Mouse (Mus musculus) R1 (cell line): ENCODE measurements around the gene 0610030E20Rik.

ENCODE experiments used
- DNase-seq: peaks from one replicate; pipeline ENCODE4 v3.0.0-alpha.2; 2018; ENCODE audit warnings: low read depth, low spot score

0610030E20Rik gene

DNA sequence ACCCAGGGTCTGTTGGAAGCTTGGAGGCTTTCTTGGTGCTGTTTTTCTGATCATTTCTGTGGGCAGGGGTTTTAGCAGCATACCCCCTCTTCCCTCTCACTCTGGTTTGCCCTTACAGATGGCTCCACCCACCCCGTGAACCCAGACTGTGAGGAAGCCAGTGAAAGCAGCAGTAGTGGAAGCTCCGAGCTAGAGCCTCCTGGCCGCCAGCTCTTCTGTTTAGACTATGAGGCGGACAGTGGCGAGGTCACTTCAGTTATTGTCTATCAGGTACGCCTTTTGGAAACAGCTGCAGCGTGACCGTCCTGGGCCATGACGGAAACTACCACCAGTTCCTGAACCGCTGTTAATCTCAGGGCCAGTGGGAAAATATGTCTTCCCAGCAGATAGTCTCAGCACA, 1.3 kb downstream of the 0610030E20Rik start:
- no peak for DNase-seq

DNA sequence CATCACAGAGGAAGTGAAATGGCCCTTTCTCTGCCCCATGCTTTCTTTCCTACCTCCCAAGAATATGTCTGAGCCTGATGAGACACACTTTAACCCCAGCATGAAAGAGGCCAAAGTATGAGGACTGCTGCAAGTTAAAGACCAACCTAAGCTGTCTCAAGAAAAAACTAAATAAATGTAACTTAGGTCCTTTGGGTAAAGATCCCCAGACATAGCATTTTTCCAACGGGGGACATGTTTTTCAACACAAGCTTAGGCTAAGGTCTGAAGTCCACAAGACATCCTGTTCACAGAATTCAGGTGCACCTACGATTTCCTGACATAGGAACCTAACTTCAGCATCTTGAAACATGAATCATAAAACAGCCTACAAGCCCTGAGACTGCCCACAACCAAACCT, 3.1 kb downstream of the 0610030E20Rik start:
- DNase-seq = no peak

DNA sequence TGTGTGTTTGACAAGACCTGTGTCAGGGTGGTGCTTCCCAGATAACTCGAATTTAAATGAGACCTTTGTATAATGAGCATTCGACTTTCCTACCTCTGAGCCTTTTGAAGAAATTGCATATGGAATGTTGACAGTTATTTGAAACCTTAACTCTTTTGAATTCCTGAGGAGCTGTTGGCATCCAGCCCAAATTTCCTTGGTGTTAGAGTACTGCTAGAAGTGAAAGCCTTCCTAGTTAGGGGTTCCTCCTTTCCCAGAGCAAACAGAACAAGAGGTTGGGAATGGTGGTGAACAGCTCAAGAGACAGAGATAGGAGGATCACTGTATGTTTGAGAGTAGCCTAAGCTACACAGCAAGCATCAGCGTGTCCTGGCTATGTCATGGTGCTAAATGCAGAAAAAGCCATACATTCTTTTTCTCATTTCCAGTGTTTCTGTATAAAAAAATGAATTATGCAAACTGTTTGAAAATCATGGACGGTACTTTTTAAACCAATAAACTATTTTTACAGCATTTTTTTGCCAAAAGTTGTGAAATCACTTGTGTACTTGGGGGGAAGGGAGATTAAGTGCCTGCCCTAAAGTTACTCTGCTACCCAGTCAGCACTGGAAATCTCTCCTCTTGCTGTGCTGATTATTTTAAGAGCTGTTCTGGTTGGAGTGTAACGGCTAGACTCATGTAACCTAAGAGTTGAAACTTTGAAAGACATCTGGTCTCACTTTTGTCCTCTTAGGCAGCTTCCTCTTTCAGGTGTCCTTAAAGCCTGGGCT, 5.7 kb downstream of the 0610030E20Rik start:
- no peak for DNase-seq

DNA sequence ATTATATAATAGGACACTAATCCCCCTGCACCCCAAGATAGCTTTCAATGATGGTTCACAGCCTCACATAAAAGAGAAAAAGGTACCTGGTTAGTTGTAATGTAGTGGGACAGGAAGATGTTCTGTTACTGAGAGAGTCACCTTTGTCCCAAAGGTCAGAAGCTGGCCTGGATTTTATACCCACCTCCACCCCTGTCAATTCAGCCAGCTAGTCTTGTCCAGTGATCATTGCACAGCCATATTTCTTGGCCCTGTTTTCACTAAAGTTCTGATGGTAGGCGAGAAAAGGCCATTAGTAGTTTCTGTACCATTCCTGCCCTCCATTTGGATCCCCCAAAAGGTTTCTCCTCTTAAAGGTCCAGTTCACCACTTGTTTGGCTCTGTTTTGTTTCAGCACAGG, 6.9 kb downstream of the 0610030E20Rik start:
- DNase-seq = no peak

DNA sequence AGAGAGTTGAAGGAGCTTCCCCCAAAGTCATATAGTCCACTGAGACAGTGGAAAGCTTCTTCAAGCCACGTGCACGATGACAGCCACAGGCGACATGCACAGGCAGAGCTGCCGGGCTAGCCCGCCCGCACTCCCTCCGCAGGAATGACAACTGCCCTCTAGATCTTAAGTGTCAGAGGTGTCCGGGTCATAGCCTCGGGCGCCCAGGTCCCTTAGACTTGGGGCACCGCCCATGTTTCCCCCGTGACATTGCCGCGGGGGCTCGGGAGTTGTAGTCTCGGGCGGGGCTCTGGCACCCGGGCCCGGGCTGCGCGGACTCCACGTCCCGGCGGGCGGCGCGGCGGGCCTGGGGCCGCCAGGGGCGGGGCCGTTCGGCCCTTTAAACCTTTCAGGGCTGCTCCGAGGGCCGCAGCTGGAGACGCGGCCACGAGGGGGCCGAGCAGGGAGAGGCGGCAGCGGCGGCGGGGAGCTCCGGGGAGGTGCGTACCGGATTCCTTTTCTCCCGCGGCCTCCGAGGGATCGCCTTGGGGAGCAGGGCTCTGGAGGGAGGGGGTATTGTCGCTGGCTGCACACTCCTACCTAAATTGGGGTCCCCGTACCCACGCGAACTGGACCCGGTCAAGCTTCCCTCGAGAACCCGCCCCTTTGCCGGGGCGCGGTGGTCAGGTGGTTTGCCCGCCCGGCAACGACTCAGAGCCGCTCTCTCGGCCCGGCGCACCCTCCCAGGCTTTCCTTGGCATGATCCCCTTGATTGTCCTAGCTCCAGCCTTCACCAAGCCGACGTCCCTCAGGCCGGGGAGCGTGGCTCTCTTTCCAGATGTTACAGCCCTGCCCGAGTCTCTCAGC, 8.2 kb downstream of the 0610030E20Rik start, which contains the start of gene Tmem150a:
Gene Tmem150a, plus strand, starts transcription at position 382 of the 846 bp plus-strand sequence.
- peak; percentile 85 for DNase-seq

DNA sequence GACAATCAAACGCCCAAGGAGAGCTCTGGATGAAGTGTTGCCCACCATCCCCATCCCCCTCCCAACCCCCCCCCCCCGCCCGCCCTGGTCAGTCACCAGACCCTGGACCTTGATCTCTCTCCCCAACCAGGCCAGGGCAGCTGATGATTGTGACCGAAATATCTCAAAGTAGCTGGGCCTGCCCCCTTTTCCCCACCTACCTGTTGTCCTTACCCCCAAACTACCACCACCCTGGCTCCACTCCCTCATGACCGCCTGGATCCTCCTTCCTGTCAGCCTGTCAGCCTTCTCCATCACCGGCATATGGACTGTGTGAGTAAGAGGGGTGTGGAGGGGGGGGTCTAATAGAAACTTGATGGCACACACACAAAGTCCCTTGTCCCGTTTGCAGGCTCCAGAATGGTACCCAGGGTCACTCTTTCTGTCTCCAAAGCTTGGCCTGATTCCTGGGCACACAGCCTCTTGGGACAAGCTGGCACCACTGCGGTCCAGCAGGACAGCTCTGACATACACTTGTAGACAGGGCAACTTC, 8.9 kb downstream of the 0610030E20Rik start:
- DNase-seq = no peak

DNA sequence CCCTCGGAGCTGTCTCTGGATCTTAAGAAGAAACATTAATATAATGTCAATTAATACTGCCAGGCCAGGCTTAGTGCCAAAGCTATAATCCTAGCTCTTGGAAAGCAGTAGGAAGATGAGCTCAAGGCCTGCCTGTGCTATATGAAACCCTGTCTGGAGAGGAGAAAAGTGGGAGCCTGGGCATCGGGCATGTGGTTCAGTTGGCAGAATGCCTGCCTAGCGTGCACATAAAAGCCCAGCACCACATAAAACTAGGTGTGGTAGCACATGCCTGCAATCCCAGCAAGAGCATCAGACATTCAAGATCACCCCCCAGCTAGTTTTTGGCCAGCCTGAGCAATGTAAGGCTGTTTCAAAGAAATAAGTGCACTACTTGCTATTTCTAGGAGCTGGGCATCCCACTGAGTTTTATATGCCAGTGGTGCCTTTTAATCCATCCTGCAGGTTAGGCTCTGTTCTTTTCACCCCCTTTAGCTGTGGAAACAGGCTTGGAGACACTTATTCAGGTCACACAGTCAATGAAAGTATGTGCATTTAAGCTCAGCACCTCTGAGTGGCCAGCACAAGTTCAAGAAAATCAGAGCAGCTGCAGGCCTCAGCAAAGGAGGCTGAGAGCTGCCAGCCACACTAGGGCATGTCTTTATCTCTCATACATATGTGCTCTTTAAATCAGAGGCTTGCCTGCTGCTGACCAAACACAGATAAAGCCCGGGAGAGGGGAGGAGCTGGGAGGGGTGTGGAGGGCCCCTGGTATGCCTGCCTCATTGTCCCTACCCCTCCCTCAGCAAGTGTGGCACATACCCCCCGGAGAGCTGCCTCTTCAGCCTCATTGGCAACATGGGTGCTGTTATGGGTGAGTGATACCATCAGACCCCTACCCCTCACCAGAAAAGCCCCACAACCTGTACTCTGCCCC, 10.3 kb downstream of the 0610030E20Rik start:
- no peak for DNase-seq

DNA sequence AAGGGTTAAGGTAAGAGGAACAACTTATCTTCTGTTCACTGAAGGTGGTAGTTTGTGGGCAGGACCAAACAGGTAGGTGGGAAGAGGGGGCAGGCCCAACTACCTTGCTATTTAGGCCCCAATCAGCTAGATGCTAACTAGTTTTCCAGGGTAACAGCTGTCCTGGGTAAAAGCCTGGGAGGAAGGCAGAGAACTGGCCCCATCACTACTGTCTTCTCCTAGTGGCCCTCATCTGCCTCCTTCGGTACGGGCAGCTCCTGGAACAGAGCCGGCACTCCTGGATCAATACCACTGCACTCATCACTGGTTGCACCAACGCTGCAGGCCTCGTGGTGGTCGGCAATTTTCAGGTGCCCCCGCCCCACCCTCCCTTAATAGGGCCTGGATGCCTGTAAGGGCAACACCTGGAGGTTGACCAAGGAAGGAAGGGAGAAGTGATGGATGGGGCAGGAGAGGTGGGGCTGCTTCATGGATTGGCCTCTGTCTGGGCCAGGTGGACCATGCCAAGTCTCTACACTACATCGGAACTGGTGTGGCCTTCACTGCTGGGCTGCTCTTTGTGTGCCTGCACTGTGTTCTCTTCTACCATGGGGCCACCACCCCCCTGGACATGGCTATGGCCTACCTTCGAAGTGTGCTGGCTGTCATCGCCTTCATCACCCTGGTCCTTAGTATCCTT, 11.1 kb downstream of the 0610030E20Rik start:
- no peak for DNase-seq

DNA sequence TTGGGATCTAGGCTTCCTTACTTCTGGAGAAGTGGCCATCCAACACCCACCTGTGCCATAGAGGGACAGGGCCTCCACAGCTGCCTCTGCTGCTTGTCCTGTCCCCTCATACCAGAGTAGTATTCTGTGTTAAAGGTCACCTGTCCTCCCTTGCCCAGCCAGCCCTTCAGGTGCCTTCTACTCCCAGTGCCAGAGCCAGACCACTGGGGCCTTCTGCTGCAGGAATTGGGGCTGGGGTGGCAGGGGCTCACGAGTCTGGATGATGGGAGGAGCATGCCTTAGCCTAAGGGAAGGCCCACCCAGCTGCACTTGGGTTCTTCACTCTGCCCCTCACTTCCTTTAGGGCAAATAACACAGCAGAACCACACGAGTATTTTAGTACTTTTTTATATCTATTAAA, 12.2 kb downstream of the 0610030E20Rik start:
- no peak for DNase-seq

DNA sequence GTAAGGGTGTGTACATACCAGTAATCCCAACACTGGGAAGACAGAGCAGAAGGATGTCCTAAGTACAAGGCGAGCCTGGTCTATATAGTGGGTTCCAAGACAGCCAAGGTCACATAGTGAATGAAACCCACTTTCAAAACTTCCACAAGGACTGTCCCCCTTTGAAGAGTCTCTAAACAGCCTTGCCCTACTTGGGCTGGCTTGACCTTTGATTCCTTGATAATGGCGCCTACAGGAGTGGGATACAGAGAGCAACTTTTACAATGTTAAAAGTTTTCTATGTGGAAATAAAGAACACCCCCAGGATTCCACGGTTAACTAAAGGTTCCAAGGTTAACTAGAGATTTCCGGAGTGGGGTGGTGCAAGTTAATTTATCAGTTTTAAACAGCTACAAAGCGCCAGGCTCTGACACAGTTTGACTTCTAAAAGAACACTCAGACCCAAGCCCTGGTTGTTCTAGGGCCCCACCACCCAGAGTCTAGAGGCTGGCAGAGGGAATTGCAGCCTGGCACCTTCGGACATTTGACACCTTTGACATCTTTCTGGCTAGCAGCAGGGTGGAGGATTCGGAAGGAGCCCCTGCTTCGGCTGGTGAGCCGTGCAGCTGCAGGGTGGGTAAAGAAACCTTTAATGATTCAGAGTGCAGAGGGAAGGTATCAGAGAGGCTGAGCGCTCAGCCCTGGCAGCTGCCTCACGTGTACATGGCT, 12.9 kb downstream of the 0610030E20Rik start:
- DNase-seq = peak; percentile 58

DNA sequence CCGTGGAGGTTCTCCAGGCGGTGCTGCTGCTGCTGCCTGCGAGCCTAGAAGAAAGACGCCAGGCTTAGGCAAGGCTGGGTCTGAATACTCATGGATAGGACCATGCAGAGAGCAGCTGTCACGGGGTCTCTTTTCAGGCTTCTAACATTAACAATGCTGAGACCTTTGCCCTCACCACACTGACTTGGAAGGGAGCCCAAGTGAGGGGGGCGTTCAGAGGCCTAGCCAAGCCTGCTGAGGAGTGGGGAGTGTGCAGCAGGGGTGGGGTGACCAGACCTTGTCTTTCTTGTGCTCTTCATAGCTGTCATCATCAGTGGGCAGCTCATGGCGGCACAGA, 13.4 kb downstream of the 0610030E20Rik start:
- DNase-seq = peak; percentile 21

DNA sequence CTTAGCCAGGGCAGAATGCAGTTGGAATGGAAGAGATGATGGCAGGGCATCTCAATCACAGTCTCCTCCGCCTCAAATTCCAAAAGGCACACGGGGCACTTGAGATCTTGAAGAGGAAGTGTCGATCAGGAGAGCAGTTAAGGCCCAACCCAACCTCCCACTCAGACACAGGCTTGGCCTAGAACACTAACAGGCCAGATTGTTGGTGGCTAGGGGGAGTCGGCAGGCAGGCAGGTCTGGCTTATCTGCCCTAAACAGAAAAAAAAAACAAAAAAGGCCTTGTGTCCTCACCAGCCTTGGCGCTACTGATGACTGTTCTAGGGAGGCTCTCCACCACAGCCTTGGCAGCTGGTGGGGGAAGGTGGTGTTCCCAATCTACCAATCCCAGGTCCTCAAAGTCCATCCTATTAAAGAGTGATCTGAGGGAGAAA, 14.0 kb downstream of the 0610030E20Rik start:
- DNase-seq = peak; percentile 41

DNA sequence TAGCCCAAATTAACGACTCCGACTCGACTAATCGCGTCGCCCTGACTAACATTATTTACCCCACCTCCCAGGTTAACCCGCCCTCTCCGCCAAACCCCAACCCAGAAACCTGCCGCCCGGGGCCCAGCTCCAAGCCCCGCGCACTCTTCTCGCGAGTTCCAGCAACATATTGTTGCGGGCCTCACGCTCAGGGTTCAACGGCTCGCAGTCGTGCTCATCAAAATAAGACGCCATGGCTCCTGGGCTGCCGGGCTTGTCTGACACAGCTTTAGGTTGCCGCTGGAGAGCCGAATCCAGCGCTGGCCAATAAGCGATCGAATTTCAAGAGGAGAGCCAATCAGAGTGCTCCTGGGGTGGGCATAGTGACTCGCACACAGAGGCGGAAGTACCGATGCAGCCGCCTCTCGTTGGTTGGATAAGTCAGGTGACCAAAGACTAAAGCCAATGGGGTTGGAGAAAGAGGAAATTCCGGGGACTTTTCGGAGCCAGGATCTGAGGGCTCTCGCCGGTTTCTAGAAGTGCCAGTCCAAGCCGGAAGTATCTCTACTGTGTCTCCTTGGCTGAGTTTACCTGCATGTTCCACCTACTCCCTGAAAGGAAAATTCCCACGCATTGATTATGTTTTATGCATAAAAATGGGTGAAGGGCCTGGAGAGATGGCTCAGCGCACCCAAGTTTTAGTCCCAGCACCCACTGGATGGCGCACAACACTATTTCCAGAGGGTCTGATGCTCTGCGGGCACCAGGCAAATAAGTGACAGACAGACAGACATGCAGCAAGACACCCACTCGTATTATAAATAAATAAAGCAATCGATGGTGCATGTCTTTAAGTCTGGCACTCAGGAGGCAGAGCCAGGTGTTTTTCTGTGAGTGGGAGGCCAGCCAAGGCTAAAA, 15.3 kb downstream of the 0610030E20Rik start:
- DNase-seq = peak; percentile 99

DNA sequence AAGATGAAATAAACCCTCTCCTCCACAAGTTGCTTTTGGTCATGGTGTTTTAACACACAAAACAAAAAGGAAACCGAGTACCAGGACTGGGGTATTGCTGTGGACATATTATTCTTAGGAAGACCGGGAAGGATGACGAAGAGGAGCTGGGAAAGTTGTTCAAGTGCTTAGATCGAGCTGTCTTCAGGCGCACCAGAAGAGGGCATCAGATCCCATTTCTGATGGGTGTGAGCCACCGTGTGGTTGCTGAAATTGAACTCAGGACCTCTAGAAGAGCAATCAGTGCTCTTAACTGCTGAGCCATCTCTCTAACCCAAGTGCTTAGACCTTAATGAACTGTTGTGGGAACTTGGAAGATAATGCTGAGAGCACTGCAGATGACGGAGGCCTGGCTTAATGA, 16.9 kb downstream of the 0610030E20Rik start:
- DNase-seq = peak; percentile 22

DNA sequence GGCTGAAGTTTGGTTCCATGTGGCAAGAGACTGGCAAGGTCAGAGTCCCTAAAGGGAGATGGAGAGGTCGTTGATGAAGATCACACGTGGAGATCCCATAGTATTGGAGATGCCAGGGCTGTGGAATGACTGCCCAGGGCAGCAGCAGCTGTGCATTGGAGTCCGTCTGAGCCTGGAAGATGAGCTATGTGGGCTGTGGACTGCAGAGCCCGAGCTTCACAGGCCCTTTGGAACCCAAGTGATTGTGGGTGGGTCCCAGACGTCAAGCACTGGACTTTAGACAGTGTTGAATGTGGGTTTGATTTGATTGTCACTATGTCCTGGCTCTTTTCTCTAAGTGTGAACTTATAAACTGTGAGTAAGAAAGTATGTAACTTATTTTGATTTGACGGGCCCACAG, 17.9 kb downstream of the 0610030E20Rik start:
- DNase-seq = no peak

DNA sequence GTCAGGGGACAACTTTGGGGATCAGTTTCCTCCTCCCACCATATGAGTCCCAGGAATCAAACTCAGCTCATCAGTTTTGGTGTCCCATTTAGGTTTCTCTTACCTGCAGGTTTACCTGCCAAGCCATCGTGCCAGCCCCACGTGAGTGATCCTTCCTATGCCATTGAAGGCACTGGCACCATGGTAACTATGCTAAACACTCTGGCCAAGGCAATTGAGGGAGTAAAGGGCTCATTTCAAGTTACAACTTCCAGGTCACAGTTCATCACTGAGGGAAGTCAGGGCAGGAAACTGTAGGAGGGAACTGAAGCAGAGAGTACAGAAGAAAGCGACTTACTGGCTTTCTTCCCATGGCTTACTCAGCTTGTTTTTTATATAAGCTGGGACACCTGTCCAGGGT, 19.2 kb downstream of the 0610030E20Rik start:
- no peak for DNase-seq

DNA sequence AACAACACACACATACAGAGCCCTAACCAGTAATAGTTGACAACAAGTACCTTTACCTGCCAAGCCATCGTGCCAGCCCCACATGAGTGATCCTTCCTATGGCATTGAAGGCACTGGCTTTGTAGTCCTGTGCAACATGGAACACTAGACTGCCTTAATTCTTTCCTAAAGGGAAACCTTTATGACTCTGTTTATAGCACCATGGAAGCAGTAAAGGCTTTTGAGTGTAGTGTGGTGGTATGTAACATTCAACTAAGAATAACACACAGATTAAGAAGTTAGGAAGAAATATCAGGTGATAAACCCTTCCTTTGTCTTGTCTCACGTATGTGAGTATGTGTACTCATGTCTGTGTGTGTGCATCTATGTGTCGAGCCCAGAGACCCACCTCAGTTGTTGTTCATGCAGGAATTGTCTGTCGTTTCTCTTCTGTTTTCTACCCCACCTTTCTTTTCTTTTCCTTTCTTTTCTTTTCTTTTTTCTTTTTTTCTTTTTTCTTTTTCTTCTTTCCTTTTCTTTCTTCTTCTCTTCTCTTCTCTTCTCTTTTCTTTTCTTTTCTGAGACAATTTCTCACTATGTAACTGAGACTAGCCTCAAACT, 19.8 kb downstream of the 0610030E20Rik start, which contains the start of gene Rnf181:
Gene Rnf181, minus strand, starts transcription at position 113 of the 600 bp plus-strand sequence.
- no peak for DNase-seq

DNA sequence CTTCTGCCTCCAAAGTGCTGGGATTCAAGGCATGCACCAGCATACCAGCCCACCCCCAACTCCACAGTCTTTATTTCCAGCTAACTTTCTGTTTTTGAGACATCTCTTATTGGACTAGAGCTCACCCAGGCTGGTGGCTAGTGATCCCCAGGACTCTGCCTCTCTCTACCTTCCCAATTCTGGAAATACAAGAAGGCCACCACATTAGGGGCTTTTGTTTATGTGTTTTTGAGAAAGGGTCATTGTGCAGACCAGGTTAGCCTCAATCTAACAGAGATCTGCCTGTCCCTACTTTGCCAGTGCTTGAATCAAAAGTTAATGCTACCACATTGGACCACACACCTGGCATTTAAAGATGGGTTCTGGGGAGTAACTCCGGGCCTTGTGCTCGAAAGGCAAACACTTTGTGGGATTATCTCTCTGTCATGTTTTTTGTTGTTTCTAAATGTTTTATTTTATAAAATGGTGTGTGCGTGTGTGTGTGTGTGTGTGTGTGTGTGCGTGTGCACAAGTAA, 20.4 kb downstream of the 0610030E20Rik start:
- no peak for DNase-seq
